12 mouse cellular contexts compared by ENCODE assay signal in genomic region chr8:87893547-87893946, GRCm38 (mm10).
A peak's percentile ranks its signal among the peaks of the same experiment; 100 is the strongest.
DNase-seq lines count a peak whose midpoint lies in the region; ATAC-seq and TF ChIP-seq lines count a peak whose summit lies in the region.
"Had no signal": no experiment of that assay in that cellular context is flagged by ENCODE, and none has a peak within 500 bp of the region (broad histone marks: within the 10 kb centered on the region; RNA-seq: fewer than 3 reads in every experiment).

No protein-coding gene starts in this region.

- H3K27me3 ChIP-seq in midbrain, embryonic 15.5 days (replicated peaks) = no peaks in the 10 kb centered on the region
- H3K27me3 ChIP-seq in midbrain, embryonic 16.5 days (ENCODE audit: control insufficient read depth, insufficient read depth, low read depth, low read length) = no peaks in the 10 kb centered on the region
- no peaks in the 10 kb centered on the region for H3K27me3 ChIP-seq in embryonic facial prominence, embryonic 13.5 days
- no peaks in the 10 kb centered on the region for H3K27me3 ChIP-seq in limb, embryonic 14.5 days (ENCODE audit: control insufficient read depth, insufficient read depth, low read length)
- H3K27me3 ChIP-seq: CH12.LX had no signal

- no peak overlapping the region for H3K4me3 ChIP-seq in gastrocnemius, adult 2 months
- no peak overlapping the region for H3K4me3 ChIP-seq in midbrain, embryonic 15.5 days
- no peak overlapping the region for H3K4me3 ChIP-seq in midbrain, embryonic 16.5 days (ENCODE audit: low read depth, low read length)
- H3K4me3 ChIP-seq in embryonic facial prominence, embryonic 13.5 days = no peak overlapping the region
- no peak overlapping the region for H3K4me3 ChIP-seq in limb, embryonic 14.5 days (replicated peaks; ENCODE audit: low read length)

- ATAC-seq in midbrain, embryonic 15.5 days (replicated peaks) = no peak
- ATAC-seq in midbrain, embryonic 16.5 days = no peak
- no peak for ATAC-seq in embryonic facial prominence, embryonic 13.5 days (ENCODE audit: insufficient number of reproducible peaks, insufficient read depth, low FRiP score, low TSS enrichment, low read depth)
- no peak for ATAC-seq in limb, embryonic 14.5 days (ENCODE audit: low FRiP score, low read depth)

- H3K9ac ChIP-seq in midbrain, embryonic 15.5 days = no peak overlapping the region
- no peak overlapping the region for H3K9ac ChIP-seq in midbrain, embryonic 16.5 days (ENCODE audit: low read depth, low read length)
- no peak overlapping the region for H3K9ac ChIP-seq in embryonic facial prominence, embryonic 13.5 days
- H3K9ac ChIP-seq in limb, embryonic 14.5 days (ENCODE audit: low read depth, low read length, severe bottlenecking) = no peak overlapping the region

- no peak overlapping the region for H3K4me2 ChIP-seq in midbrain, embryonic 15.5 days
- no peak overlapping the region for H3K4me2 ChIP-seq in midbrain, embryonic 16.5 days (ENCODE audit: low read length)
- H3K4me2 ChIP-seq in embryonic facial prominence, embryonic 13.5 days = no peak overlapping the region
- H3K4me2 ChIP-seq in limb, embryonic 14.5 days (replicated peaks; ENCODE audit: low read depth, low read length, severe bottlenecking) = no peak overlapping the region

- H3K36me3 ChIP-seq in midbrain, embryonic 15.5 days (replicated peaks) = no peaks in the 10 kb centered on the region
- H3K36me3 ChIP-seq in midbrain, embryonic 16.5 days (ENCODE audit: control insufficient read depth, insufficient read depth, low read length) = no peaks in the 10 kb centered on the region
- no peaks in the 10 kb centered on the region for H3K36me3 ChIP-seq in embryonic facial prominence, embryonic 13.5 days
- H3K36me3 ChIP-seq in limb, embryonic 14.5 days (ENCODE audit: control insufficient read depth, insufficient read depth, low read length) = no peaks in the 10 kb centered on the region

- H3K9me3 ChIP-seq in midbrain, embryonic 15.5 days = no peaks in the 10 kb centered on the region
- no peaks in the 10 kb centered on the region for H3K9me3 ChIP-seq in midbrain, embryonic 16.5 days (replicated peaks; ENCODE audit: control insufficient read depth, low read length, poor library complexity, severe bottlenecking)
- H3K9me3 ChIP-seq in embryonic facial prominence, embryonic 13.5 days = no peaks in the 10 kb centered on the region
- H3K9me3 ChIP-seq in limb, embryonic 14.5 days (ENCODE audit: control insufficient read depth, low read length) = no peaks in the 10 kb centered on the region

- peak; percentile 45 for DNase-seq in gastrocnemius, adult 2 months
- DNase-seq in gastrocnemius, adult 8-10 months (ENCODE audit: low spot score in 2 of 2) = no peak
- no peak for DNase-seq in limb, embryonic 14.5 days (ENCODE audit: low spot score)
- no peak for DNase-seq in left cerebral cortex, adult 11 months (ENCODE audit: low spot score)
- DNase-seq in frontal cortex, postnatal 36 days (ENCODE audit: low spot score in 2 of 2) = no peak
- DNase-seq: cerebellum, adult 9-11 months; heart, postnatal 36 days; thymus, postnatal 25 days had no signal

- H3K27ac ChIP-seq in gastrocnemius, adult 2 months = peak overlapping the region; percentile 46; the same call in 1 of the 2 replicates
- H3K27ac ChIP-seq in midbrain, embryonic 15.5 days = 0 out of 2 replicates have a peak overlapping the region, but pooled peaks have one; percentile 6
- H3K27ac ChIP-seq in midbrain, embryonic 16.5 days (ENCODE audit: low read length) = no peak overlapping the region
- peak overlapping the region; percentile 60 for H3K27ac ChIP-seq in embryonic facial prominence, embryonic 13.5 days
- H3K27ac ChIP-seq in limb, embryonic 14.5 days (replicated peaks; ENCODE audit: low read depth, low read length) = peak overlapping the region; percentile 33

- TF ChIP-seq POLR2A in limb, embryonic 14.5 days (IDR thresholded peaks at IDR 0.05; ENCODE audit: borderline replicate concordance, extremely low read depth, insufficient read depth, insufficient read length) = no peak

- H3K4me1 ChIP-seq in midbrain, embryonic 15.5 days = peaks cover 59% of the 10 kb centered on the region
- peaks cover 28% of the 10 kb centered on the region for H3K4me1 ChIP-seq in midbrain, embryonic 16.5 days (ENCODE audit: control insufficient read depth, insufficient read depth, low read length)
- H3K4me1 ChIP-seq in embryonic facial prominence, embryonic 13.5 days = peaks cover 87% of the 10 kb centered on the region
- H3K4me1 ChIP-seq in limb, embryonic 14.5 days (ENCODE audit: control insufficient read depth, insufficient read depth, low read length) = peaks cover 64% of the 10 kb centered on the region

- WGBS in midbrain, embryonic 15.5 days = 68% methylated on average over 6 of the region's 6 CpGs
- WGBS in midbrain, embryonic 16.5 days = 64% methylated on average over 6 of the region's 6 CpGs
- 55% methylated on average over 6 of the region's 6 CpGs for WGBS in embryonic facial prominence, embryonic 13.5 days
- 64% methylated on average over 6 of the region's 6 CpGs for WGBS in limb, embryonic 14.5 days

- intact Hi-C loops in gastrocnemius, adult 2 months (cut with DNase I) = no loop called here

- TF ChIP-seq CTCF in gastrocnemius, adult 2 months (IDR thresholded peaks at IDR 0.05) = no peak
